Mouse (Mus musculus) Muller cell, postnatal 12 days (primary cell): ENCODE measurements around the gene Pigx.

Source experiments
- DNase-seq: peaks from one replicate; pipeline ENCODE4 v3.0.0-alpha.2; 2015; ENCODE audit errors: inconsistent ontology term

Gene Pigx

DNA sequence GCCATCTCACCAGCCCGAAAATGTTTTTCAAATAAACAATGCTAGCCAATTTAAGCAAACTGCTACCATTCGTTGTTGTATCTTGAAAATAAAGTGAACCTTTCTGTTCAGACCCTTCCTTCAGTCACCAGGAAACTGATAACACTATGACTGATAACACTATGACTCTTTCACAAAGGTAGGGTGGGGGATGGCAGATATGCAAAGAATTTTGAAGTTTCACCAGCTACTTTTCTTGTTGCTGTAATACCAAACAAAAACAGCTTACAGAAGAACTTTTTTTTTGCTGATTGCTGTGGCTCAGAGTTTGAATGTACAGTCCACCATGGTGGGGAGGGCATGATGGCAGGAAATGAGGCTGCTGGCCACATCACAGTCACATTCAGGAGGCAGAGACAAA, 37.3 kb downstream of the Pigx start:
- DNase-seq: no peak

DNA sequence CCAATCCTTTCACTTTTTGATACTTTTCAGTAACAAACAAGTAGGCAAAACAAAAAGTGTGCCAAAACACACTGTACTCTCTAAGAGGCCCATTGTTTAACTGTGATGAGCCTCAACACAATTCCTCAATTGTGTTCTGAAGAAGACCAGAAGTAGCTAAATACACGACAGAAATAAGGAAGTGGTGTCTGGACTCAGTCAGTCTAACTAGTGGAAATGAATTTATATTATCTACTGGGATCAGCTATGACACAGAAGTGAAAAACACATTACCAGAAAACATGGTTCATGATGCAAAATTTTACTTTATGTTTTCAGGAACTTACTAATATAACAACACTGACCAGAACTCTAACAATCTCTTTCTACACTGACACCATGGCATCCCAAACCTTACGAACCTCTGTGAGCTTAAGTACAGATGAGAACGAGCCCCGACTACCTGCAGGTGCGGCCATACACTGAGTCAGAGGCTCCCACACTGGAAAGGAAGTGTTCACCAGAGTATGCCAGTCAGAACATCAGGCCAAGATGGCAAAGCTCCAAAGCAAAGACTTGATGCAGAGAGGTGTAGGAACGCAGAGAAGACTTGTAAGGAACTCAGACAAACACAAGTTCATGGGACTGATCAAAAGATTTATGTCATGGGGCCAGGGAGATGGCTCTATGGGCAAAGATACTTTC, 39.6 kb downstream of the Pigx start:
- DNase-seq: peak; percentile 17

DNA sequence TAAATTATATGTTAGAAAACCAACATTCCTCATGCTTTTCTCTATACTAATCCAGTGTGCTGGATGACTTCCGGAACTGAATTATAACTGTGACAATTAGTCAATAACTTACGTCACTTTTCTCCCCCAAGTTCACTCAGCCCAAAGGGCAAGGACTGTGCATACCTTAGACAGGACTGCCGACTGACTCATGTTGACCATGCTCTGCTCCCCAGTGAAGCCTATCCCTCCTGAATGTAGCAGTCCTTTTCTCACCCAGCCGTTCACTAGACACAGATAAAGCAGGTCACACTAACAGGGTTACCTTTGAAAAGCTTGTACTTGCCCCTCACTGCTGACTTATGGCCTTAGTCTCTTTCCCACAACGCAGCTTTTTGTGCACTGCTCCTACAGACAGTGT, 40.7 kb downstream of the Pigx start:
- no peak for DNase-seq

DNA sequence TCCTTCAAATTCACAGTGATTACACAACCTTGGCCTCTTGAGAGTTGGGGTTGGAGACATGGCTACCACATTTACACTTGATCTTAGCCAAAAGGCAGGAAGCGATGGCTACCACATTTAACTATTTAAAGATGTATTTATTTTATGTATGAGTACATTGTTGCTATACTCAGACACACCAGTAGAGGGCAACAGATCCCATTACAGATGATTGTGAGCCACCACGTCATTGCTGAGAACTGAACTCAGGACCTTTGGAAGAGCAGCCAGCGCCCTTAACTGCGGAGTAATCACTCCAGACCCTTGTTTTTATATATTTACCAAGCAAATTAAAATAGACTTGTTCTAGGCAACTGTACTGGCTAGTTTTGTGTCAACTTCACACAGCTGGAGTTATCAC, 57.2 kb downstream of the Pigx start:
- DNase-seq: no peak
